Mouse (Mus musculus): ENCODE measurements around the gene Slc5a2.

Slc5a2 gene

GRCm38 (mm10) chr7:128265411-128265810, at the start of gene Slc5a2:
Slc5a2 (plus strand) TSS chr7:128265657.
- no peak for DNase-seq (ENCODE audit: low spot score)

GRCm38 (mm10) chr7:128219952-128220351, 45.5 kb upstream of the Slc5a2 start:
- DNase-seq (ENCODE audit: low spot score) = no peak

- peak; percentile 34 for DNase-seq (ENCODE audit: low spot score)
These were observed 44.5 kb upstream of the Slc5a2 start for GRCm38 (mm10) chr7:128220936-128221335.

- DNase-seq (ENCODE audit: low spot score) = no peak
These were observed 33.7 kb upstream of the Slc5a2 start for GRCm38 (mm10) chr7:128231741-128232140.

GRCm38 (mm10) chr7:128234796-128235195, 30.7 kb upstream of the Slc5a2 start:
- no peak for DNase-seq (ENCODE audit: low spot score)

GRCm38 (mm10) chr7:128235481-128235880, 30.0 kb upstream of the Slc5a2 start:
- DNase-seq (ENCODE audit: low spot score) = no peak

- DNase-seq (ENCODE audit: low spot score) = no peak
These were observed 29.0 kb upstream of the Slc5a2 start for GRCm38 (mm10) chr7:128236426-128236825.

- DNase-seq (ENCODE audit: low spot score) = peak; percentile 84
These were observed 28.4 kb upstream of the Slc5a2 start, which contains the start of gene Armc5 for GRCm38 (mm10) chr7:128236856-128237592. Armc5 (plus strand) TSS chr7:128237342.

GRCm38 (mm10) chr7:128237593-128237926, 27.9 kb upstream of the Slc5a2 start:
- no peak for DNase-seq (ENCODE audit: low spot score)

GRCm38 (mm10) chr7:128237927-128238778, 27.3 kb upstream of the Slc5a2 start, which contains the start of gene 9130023H24Rik:
9130023H24Rik (minus strand) TSS chr7:128238031.
- DNase-seq (ENCODE audit: low spot score) = peak; percentile 99

- no peak for DNase-seq (ENCODE audit: low spot score)
These were observed 26.5 kb upstream of the Slc5a2 start for GRCm38 (mm10) chr7:128238991-128239390.

- no peak for DNase-seq (ENCODE audit: low spot score)
These were observed 25.2 kb upstream of the Slc5a2 start for GRCm38 (mm10) chr7:128240131-128240784.

GRCm38 (mm10) chr7:128242331-128242730, 23.1 kb upstream of the Slc5a2 start:
- DNase-seq (ENCODE audit: low spot score) = no peak

- DNase-seq (ENCODE audit: low spot score) = no peak
These were observed 21.5 kb upstream of the Slc5a2 start for GRCm38 (mm10) chr7:128243921-128244320.

- DNase-seq (ENCODE audit: low spot score) = no peak
These were observed 20.9 kb upstream of the Slc5a2 start for GRCm38 (mm10) chr7:128244410-128245025.

- no peak for DNase-seq (ENCODE audit: low spot score)
These were observed 19.9 kb upstream of the Slc5a2 start for GRCm38 (mm10) chr7:128245547-128245946.

GRCm38 (mm10) chr7:128246496-128247391, 18.7 kb upstream of the Slc5a2 start, which contains the start of gene Tgfb1i1:
Tgfb1i1 (plus strand) TSS chr7:128246812.
- no peak for DNase-seq (ENCODE audit: low spot score)

- DNase-seq (ENCODE audit: low spot score) = peak; percentile 90
These were observed 18.0 kb upstream of the Slc5a2 start for GRCm38 (mm10) chr7:128247443-128247842.

- no peak for DNase-seq (ENCODE audit: low spot score)
These were observed 17.1 kb upstream of the Slc5a2 start for GRCm38 (mm10) chr7:128248081-128249042.

GRCm38 (mm10) chr7:128249998-128250397, 15.5 kb upstream of the Slc5a2 start:
- no peak for DNase-seq (ENCODE audit: low spot score)
